11 mouse cellular contexts compared by ENCODE assay signal in the genomic region with DNA sequence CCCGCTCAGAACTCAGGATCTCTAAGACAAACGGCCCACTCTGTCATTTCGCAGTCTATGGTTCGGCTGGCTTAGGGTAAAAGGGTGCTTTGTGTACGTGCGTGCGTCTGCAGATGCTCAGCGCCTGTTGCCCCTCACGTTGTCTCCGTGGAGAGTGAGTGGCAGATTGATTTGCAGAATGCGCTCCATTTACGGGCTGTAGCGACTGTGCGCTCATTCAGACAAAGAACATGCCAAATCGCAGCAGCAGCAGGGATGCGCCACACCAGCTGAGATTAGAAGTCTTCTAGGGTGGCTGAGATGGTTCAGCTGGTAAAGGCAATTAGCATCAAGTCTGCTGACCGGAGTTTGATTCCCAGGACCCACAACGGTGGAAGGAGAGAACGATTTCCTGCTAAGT. TPM values are rescaled to one million over a fixed set of nuclear protein-coding genes. Genes with fewer than 3 reads are reported as not detected.
DNase-seq lines count a peak whose midpoint lies in the region; ATAC-seq lines count a peak whose summit lies in the region.
"Had no signal": no experiment of that assay in that cellular context is flagged by ENCODE, and none has a peak within 500 bp of the region (broad histone marks: within the 10 kb centered on the region; RNA-seq: fewer than 3 reads in every experiment).

No protein-coding gene starts in this region.

- H3K36me3 ChIP-seq in lung, embryonic 16.5 days (ENCODE audit: control insufficient read depth, insufficient read depth, low read length): no peaks in the 10 kb centered on the region
- no peaks in the 10 kb centered on the region for H3K36me3 ChIP-seq in stomach, embryonic 15.5 days

- no peak overlapping the region for H3K4me3 ChIP-seq in lung, embryonic 16.5 days (ENCODE audit: low read length)
- no peak overlapping the region for H3K4me3 ChIP-seq in stomach, embryonic 15.5 days (replicated peaks)
- H3K4me3 ChIP-seq: erythroblast, embryonic 14.5 days; myocyte had no signal

- H3K9ac ChIP-seq in lung, embryonic 16.5 days (ENCODE audit: low read length): no peak overlapping the region
- H3K9ac ChIP-seq in stomach, embryonic 15.5 days: no peak overlapping the region

- H3K27me3 ChIP-seq in lung, embryonic 16.5 days (ENCODE audit: control insufficient read depth, insufficient read depth, low read depth, low read length): no peaks in the 10 kb centered on the region
- no peaks in the 10 kb centered on the region for H3K27me3 ChIP-seq in stomach, embryonic 15.5 days (replicated peaks)

- peak overlapping the region; percentile 3; the same call in 1 of the 2 replicates for H3K4me2 ChIP-seq in lung, embryonic 16.5 days (ENCODE audit: low read depth, low read length)
- peak overlapping the region; percentile 7; the same call in 1 of the 2 replicates for H3K4me2 ChIP-seq in stomach, embryonic 15.5 days

- ATAC-seq in lung, embryonic 16.5 days (ENCODE audit: low read depth): no peak
- ATAC-seq in stomach, embryonic 15.5 days (ENCODE audit: insufficient read depth, low FRiP score, low read depth): no peak

- no peak overlapping the region for H3K27ac ChIP-seq in lung, embryonic 16.5 days (ENCODE audit: low read length)
- no peak overlapping the region for H3K27ac ChIP-seq in stomach, embryonic 15.5 days

- WGBS in lung, embryonic 16.5 days: 39% methylated on average over 19 of the region's 19 CpGs
- 45% methylated on average over 19 of the region's 19 CpGs for WGBS in stomach, embryonic 15.5 days

- H3K9me3 ChIP-seq in lung, embryonic 16.5 days (ENCODE audit: control insufficient read depth, low read length): no peaks in the 10 kb centered on the region; the same call in 1 of the 2 replicates
- H3K9me3 ChIP-seq in stomach, embryonic 15.5 days: no peaks in the 10 kb centered on the region

- DNase-seq in embryo, embryonic 10 days (ENCODE audit: low spot score): peak; percentile 58
- no peak for DNase-seq in embryo, embryonic 9.5 days (ENCODE audit: extremely low spot score)
- no peak for DNase-seq in lung, postnatal 14 days
- DNase-seq in layer of hippocampus, postnatal 10 days (ENCODE audit: low spot score in 2 of 2): peak; percentile 35 to 39
- no peak for DNase-seq in urinary bladder, postnatal 10 days (ENCODE audit: low spot score)
- DNase-seq in right cerebral cortex, adult 2 months (ENCODE audit: low spot score in 2 of 2): no peak
- DNase-seq: thymus, adult 18-20 months had no signal

- H3K4me1 ChIP-seq in lung, embryonic 16.5 days (replicated peaks; ENCODE audit: control insufficient read depth, insufficient read depth, low read length): peaks cover 7% of the 10 kb centered on the region
- H3K4me1 ChIP-seq in stomach, embryonic 15.5 days: 0 out of 2 replicates have a peak, but pooled peaks cover 7% of the 10 kb centered on the region

RNA-seq across cellular contexts. Expression of gene Map2k6, which starts 2.8 kb away (rescaled TPM):
- polyA plus RNA-seq in lung, embryonic 16.5 days (2015; fragmentation: Nextera tagmentation; extraction: Ambion mirVana): 16.8 and 17.6 TPM in 2 replicates
- 10 to 100 TPM; 28.8 to 31.1 TPM for total RNA-seq in layer of hippocampus, postnatal 10 days (2021)
- polyA plus RNA-seq in stomach, embryonic 15.5 days (2015; fragmentation: Nextera tagmentation; extraction: Ambion mirVana): 17.0 and 18.9 TPM in 2 replicates
- polyA plus RNA-seq: erythroblast, embryonic 14.5 days had no signal

RNA-seq across cellular contexts. Expression of gene Abca5, which starts 58.6 kb away (rescaled TPM):
- 4.2 and 4.4 TPM in 2 replicates for polyA plus RNA-seq in lung, embryonic 16.5 days (2015; fragmentation: Nextera tagmentation; extraction: Ambion mirVana)
- total RNA-seq in layer of hippocampus, postnatal 10 days (2021): 10 to 100 TPM; 30.0 to 31.9 TPM
- polyA plus RNA-seq in stomach, embryonic 15.5 days (2015; fragmentation: Nextera tagmentation; extraction: Ambion mirVana): 3.2 and 3.7 TPM in 2 replicates
- polyA plus RNA-seq: erythroblast, embryonic 14.5 days had no signal

Comparison
In these comparisons a context has a peak if more than half of its experiments do, and no peak if none do; other contexts are left out.
1. DNase-seq: peak in embryo, embryonic 10 days (single experiment) and layer of hippocampus, postnatal 10 days (2 of 2); none in embryo, embryonic 9.5 days (single experiment), lung, postnatal 14 days (single experiment), urinary bladder, postnatal 10 days (single experiment) and right cerebral cortex, adult 2 months (0 of 2).